Mouse (Mus musculus) limb, embryonic 10.5 days (tissue): ENCODE results near the gene Hmgn5. TPM values are rescaled to one million over a fixed set of nuclear protein-coding genes. Genes with fewer than 3 reads are reported as not detected.

Experiments
- DNase-seq: peaks from one replicate; pipeline ENCODE4 v3.0.0-alpha.2; 2017; ENCODE audit warnings: low spot score
- H3K27ac ChIP-seq: fragments of 300-500 bp; sonication (generic); 2 replicates; pipeline ENCODE4 v1.5.1; 2016; ENCODE audit warnings: mild to moderate bottlenecking
- H3K27me3 ChIP-seq: fragments of 300-500 bp; sonication (generic); 2 replicates; pipeline ENCODE4 v1.6.1; 2016; ENCODE audit warnings: low read depth, mild to moderate bottlenecking; ENCODE audit not compliant: poor library complexity, severe bottlenecking
- H3K36me3 ChIP-seq: fragments of 300-500 bp; sonication (generic); 2 replicates; pipeline ENCODE4 v1.6.1; 2016; ENCODE audit warnings: mild to moderate bottlenecking, moderate library complexity
- H3K4me1 ChIP-seq: fragments of 300-500 bp; sonication (generic); 2 replicates; pipeline ENCODE4 v1.6.1; 2016
- H3K4me3 ChIP-seq: fragments of 300-500 bp; sonication (generic); 2 replicates; pipeline ENCODE4 v1.5.1; 2016; ENCODE audit warnings: mild to moderate bottlenecking, moderate library complexity
- H3K9me3 ChIP-seq: fragments of 300-500 bp; sonication (generic); replicated peaks from 2 replicates; pipeline ENCODE4 v1.6.1; 2016; ENCODE audit warnings: mild to moderate bottlenecking
- WGBS: fragments of 180-500 bp; shearing (Covaris S2); methylation state at CpG from one replicate; pipeline ENCODE4 v1.1.7; 2016; 5-methylcytosine and 5-hydroxymethylcytosine counted together
- polyA plus RNA-seq: library from polyadenylated mRNA; unstranded; fragments of >200 nt; fragmentation: Nextera tagmentation; extraction: Ambion mirVana; gene quantifications from 2 replicates; pipeline ENCODE4 v1.2.1, GENCODE M21; 2016

The Hmgn5 gene
- polyA plus RNA-seq, result 16.8 and 19.7 TPM in 2 replicates

DNA sequence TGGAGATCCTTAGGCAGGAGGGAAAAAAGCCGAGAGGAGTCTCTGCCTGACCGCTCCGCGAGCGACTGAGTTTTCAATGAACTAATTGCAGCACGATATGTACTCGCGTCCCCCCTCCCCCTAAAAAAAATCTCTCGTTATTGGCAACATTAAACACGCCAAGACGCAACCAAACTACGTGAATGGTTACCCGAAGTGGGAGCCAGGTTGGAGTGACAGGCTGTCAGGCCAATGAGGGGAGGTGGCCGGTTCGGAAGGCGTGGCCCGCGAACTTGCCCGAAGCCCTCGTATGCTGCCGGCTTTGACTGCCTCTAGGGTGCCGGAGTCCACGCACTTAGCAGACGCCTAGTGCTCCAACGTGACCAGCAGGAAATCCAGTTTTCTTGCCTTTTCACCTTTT lies at the start of gene Hmgn5:
TSS of gene Hmgn5 (minus strand) at position 122 of the 400 bp plus-strand sequence.
- Histone ChIP-seq H3K36me3 (no peaks in the 10 kb centered on the region), H3K27ac (peak within 1 kb of the TSS; percentile 76), H3K4me3 (peak within 1 kb of the TSS; percentile 53), H3K27me3 (no peaks in the 10 kb centered on the region), H3K4me1 (no peaks in the 10 kb centered on the region), H3K9me3 (no peaks in the 10 kb centered on the region)
- peak; percentile 83 for DNase-seq
- 16% methylated on average over 25 of the region's 25 CpGs for WGBS

DNA sequence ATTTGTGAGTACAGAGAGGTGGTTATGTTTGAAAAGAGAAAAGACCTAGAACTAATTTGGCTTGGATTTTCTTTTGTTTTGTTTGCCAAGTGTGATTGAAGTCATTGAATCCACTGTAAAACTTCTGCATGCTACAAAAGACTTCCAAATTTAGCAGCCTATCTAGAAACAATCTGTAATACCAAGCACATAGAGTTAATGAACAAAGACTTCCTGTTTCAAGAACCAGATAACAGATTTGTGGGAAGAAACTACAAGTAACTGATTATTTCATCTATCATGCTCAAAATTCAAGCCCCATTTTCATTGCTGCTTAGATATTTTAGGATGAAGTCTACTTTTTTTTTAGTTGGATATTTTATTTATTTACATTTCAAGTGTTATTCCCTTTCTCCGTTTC lies 34.6 kb upstream of the Hmgn5 start:
- H3K27ac ChIP-seq, result no peak overlapping the region
- no peak overlapping the region for H3K4me3 ChIP-seq
- H3K27me3 ChIP-seq, result no peaks in the 10 kb centered on the region
- no peaks in the 10 kb centered on the region for H3K9me3 ChIP-seq
- H3K4me1 ChIP-seq, result no peaks in the 10 kb centered on the region
- no peak for DNase-seq
- no peaks in the 10 kb centered on the region for H3K36me3 ChIP-seq
- 71% methylated on average over 1 of the region's 1 CpGs for WGBS

DNA sequence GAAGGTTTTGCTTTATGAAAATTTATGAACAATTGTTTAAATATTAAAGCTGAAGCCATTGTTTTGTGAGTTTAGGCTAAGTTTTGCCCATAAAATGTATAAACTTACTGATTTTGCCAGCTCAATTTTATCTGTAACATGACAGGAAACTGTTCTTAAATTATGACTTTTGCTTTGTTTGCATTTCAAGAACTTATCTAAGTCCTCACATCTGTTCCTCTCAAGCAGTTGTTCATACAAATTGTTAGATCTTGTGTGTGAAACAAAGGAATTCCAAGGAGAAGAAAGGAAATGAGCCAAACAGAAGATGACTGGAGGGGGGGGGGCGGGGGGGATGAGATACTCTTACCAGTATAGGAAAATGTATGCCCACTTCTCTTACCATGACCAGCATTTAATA lies 13.0 kb upstream of the Hmgn5 start:
- no peak for DNase-seq
- H3K4me1 ChIP-seq, result no peaks in the 10 kb centered on the region
- no peaks in the 10 kb centered on the region for H3K27me3 ChIP-seq
- 88% methylated on average over 1 of the region's 1 CpGs for WGBS
- no peaks in the 10 kb centered on the region for H3K36me3 ChIP-seq
- no peak overlapping the region for H3K4me3 ChIP-seq
- H3K9me3 ChIP-seq, result no peaks in the 10 kb centered on the region
- H3K27ac ChIP-seq, result no peak overlapping the region

DNA sequence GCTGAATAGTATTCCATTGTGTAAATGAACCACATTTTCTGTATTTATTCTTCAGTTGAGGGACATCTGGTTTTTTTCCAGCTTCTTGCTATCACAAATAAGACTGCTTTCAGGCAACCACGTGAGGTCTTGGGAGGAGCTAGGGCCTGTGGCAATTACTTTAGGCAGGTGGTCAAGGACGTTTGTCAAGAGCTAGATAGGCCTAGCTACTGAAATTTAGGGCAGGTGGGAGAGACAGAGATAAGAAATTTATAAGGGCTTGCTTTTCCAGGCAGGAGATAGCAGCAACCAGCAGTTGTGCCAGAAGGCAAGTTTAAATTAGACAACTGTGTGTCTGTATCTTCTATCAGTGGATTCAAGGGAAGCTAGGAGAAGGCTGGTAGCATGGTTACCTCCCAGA lies 7.7 kb upstream of the Hmgn5 start:
- Histone ChIP-seq H3K9me3 (no peaks in the 10 kb centered on the region), H3K27me3 (no peaks in the 10 kb centered on the region), H3K36me3 (no peaks in the 10 kb centered on the region), H3K4me1 (no peaks in the 10 kb centered on the region), H3K27ac (no peak overlapping the region), H3K4me3 (no peak overlapping the region)
- no peak for DNase-seq
- 66% methylated on average over 2 of the region's 2 CpGs for WGBS

DNA sequence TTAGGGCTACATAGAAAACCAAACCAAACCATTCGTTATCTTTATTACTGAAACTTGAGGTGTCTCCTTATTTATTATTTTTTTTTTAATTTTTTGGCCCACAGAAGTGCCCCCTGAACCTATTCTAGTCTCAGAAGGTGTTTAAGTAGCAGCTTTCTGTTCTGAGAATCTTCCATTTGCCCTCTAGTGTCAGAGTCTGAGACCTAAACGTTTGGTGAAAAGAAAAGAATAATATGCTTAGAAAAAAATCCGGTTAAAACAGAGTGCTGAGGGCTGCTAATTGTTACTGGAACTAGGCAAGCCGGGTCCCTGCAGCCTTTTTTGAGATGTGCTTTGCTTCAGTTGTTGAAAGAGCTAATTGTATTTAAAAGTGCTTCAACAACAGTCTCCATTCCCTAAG lies 962 bp upstream of the Hmgn5 start:
- Histone ChIP-seq H3K9me3 (no peaks in the 10 kb centered on the region), H3K4me1 (no peaks in the 10 kb centered on the region), H3K4me3 (peak overlapping the region; percentile 53), H3K27ac (no peak overlapping the region), H3K27me3 (no peaks in the 10 kb centered on the region), H3K36me3 (no peaks in the 10 kb centered on the region)
- DNase-seq, result no peak
- WGBS, result 31% methylated on average over 4 of the region's 4 CpGs

DNA sequence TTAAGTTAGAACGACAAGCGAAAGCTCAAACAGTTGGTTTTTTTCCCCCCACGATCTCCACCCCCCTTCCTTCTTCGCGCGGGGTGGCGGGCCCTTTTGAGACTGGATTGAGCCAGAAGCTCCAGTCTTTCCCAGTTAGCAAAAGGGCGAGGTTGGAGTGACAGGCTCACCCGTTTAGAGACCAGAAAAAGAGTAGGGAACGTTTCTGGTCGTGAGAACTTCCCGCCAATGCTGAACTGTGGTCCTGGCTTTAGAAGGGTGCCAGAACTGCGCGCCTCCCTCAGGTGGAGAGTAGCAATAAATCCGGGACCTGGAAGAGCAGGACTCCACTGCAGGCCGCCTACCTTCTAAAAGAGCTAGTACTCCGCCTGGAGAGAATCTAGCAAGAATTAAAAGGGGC lies 482 bp upstream of the Hmgn5 start:
- DNase-seq, result no peak
- H3K27me3 ChIP-seq, result no peaks in the 10 kb centered on the region
- H3K9me3 ChIP-seq, result no peaks in the 10 kb centered on the region
- H3K4me3 ChIP-seq, result peak overlapping the region; percentile 53
- H3K36me3 ChIP-seq, result no peaks in the 10 kb centered on the region
- peak overlapping the region; percentile 76 for H3K27ac ChIP-seq
- H3K4me1 ChIP-seq, result no peaks in the 10 kb centered on the region
- WGBS, result 7% methylated on average over 17 of the region's 17 CpGs

DNA sequence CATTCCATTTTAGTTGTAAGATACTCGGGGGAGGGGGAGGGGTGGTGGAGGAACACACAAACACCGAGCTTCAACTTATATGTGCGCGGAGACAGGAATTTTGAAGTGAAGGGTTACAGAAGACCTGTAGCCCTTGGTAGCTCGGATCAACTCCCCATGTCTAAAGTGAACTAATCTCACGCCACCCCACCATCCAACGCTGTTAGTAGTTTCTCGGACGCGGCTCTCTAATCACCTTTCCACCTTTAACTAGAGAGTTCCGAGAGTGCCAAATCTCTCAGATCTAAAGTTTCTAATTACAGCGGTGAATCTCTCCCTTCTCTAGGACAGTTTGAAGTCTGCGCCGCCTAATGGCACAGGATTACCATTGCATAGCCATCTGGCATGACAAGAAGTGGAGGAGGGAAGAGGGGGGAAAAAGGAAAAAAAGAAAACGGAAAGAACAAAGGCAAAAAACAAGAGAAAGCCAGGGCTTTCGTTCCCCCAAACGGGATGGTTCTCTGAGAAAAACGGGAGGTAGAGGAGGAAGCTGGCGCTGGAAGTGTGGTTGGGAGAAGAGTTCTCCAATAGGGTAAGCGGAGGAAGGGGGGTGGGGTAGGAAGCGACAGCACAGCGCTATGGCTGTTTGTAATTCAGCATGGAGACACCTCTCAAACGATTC lies 703 bp downstream of the Hmgn5 start:
- Histone ChIP-seq H3K27me3 (no peaks in the 10 kb centered on the region), H3K4me3 (peak overlapping the region; percentile 53), H3K36me3 (no peaks in the 10 kb centered on the region), H3K4me1 (no peaks in the 10 kb centered on the region), H3K27ac (peak overlapping the region; percentile 76), H3K9me3 (no peaks in the 10 kb centered on the region)
- peak; percentile 46 for DNase-seq
- 13% methylated on average over 23 of the region's 23 CpGs for WGBS

DNA sequence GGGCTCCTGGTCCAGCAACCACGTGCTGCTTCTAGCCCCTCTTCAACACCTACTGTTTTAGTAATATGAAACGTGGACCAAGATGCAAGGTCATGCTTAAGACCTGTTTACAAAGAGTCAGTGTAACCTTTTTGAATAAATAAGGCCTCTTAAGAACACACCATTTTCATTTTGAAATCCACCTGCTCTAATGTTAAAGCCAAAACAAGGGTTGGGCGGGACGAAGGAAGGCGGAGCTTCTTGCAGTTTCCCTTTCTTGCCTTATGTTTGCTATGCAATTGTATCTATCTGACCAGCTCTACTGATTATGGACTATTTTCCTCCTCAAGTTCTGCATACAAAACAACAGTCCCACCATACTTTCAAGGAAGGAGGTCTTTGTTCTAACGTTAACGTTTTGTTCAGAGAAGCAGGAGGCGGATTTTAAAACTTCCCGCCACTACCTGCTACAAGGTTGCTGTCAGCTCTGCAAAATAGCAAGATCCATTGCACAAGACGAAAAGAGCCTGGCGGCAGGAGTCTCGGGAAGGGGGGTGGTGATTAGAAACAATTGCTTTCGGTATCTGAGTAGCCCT lies 1.5 kb downstream of the Hmgn5 start:
- H3K27ac ChIP-seq, result no peak overlapping the region
- 35% methylated on average over 13 of the region's 13 CpGs for WGBS

DNA sequence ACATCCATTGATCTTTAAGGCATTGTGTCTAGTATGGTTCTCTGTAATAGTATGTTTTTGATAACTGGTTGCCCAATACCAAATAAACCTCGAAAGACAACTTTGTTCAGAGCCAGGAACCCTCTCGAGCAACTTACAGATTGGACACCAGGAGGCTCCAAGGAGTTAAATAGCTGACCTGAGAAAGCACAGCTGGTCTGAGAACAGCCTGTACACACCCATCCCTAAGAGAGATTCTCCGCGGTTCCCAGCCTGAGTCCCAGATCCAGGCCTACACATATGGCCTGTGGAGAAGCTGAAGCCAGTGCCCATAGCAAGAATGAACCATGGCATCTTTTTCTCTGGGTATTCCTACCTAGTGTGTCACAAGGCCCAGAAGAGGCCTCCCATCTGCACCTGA lies 11.9 kb downstream of the Hmgn5 start:
- no peak overlapping the region for H3K4me3 ChIP-seq
- H3K4me1 ChIP-seq, result no peaks in the 10 kb centered on the region
- no peak overlapping the region for H3K27ac ChIP-seq
- H3K36me3 ChIP-seq, result 0 out of 2 replicates have a peak, but pooled peaks cover 4% of the 10 kb centered on the region
- 74% methylated on average over 4 of the region's 4 CpGs for WGBS
- DNase-seq, result no peak
- no peaks in the 10 kb centered on the region for H3K9me3 ChIP-seq
- no peaks in the 10 kb centered on the region for H3K27me3 ChIP-seq

More for the DNA sequence above, 1.5 kb downstream of the Hmgn5 start:
- no peaks in the 10 kb centered on the region for H3K4me1 ChIP-seq
- H3K27me3 ChIP-seq, result no peaks in the 10 kb centered on the region
- H3K36me3 ChIP-seq, result peaks cover 3% of the 10 kb centered on the region; the same call in 1 of the 2 replicates
- DNase-seq, result no peak
- H3K4me3 ChIP-seq, result peak overlapping the region; percentile 53
- no peaks in the 10 kb centered on the region for H3K9me3 ChIP-seq

Other genes starting within 250 kb of the Hmgn5 start
- gene Brwd3, start 179.0 kb downstream of the Hmgn5 start, polyA plus RNA-seq, result 2.8 and 4.0 TPM in 2 replicates
- gene Sh3bgrl, start 82.0 kb upstream of the Hmgn5 start, polyA plus RNA-seq, result 107 and 140 TPM in 2 replicates
- gene Gm6377, start 183.4 kb upstream of the Hmgn5 start, polyA plus RNA-seq, result not detected in 2 replicates